Mouse (Mus musculus): ENCODE measurements around the gene Fgf11. TPM values are rescaled to one million over a fixed set of nuclear protein-coding genes. Genes with fewer than 3 reads are reported as not detected.

Fgf11 gene
- 6.4 and 9.1 TPM in 2 replicates for polyA plus RNA-seq (2014; fragmentation: Nextera tagmentation; extraction: Ambion mirVana)

DNA sequence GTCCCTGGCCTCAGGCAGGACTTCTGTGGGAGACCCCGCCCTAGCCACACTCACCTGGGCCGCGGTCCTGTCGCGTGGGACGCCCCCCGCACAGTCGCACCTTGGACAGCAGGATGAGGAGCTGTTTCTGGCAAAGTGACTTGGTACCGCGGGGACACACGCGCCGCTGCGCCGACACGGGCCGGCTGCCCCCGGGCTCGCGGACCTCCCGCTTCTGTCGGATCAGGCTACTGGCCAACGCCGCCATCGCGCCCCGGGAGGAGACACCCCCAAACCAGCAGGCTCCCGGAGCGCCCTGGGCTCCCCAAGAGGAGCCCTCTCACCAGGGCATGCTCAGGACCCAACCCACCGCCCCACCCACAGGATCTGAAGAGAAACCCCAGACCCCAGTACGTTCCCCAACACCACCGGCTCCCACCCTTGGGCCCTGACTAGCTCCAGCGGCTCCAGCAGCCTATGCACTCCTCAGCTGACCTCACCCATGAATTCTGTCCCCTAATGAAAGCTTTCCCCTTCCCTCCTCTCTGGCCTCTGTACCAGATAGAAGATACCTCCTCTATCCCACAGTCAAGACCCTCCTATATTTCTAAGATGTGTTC lies at the start of gene Fgf11:
TSS of gene Fgf11 (minus strand) at position 479 of the 599 bp plus-strand sequence.
- ATAC-seq (ENCODE audit: low read depth) = no peak
- peak within 1 kb of the TSS; percentile 55 for H3K4me3 ChIP-seq (ENCODE audit: low read depth, low read length)

DNA sequence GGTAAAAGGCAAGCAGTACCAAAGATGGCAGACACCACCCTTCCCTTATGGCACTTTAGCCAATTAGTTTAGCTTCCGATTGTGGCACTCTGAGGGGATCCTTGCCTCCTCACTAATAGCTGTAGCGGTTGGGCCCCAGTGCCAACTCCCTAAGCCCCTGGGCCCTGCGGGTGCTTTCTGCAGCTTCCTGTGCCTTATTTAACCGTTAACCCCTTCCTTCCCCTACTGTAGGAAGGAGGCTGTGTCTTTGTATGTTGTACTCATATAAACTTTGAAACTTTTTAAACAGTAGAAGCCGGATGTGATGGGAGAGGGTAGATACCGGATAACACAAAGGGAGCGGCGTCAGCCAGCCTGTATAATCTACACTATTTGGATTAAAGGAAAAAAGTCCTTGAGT lies 49.1 kb upstream of the Fgf11 start:
- Histone ChIP-seq H3K4me3 (ENCODE audit: low read depth, low read length) (no peak overlapping the region), H3K9me3 (ENCODE audit: control insufficient read depth, low read length) (no peaks in the 10 kb centered on the region), H3K4me2 (ENCODE audit: low read depth, low read length) (no peak overlapping the region), H3K27me3 (ENCODE audit: control insufficient read depth, insufficient read depth, low read length) (no peaks in the 10 kb centered on the region), H3K27ac (ENCODE audit: low read depth, low read length) (no peak overlapping the region), H3K4me1 (ENCODE audit: control insufficient read depth, insufficient read depth, low read length) (peaks cover 15% of the 10 kb centered on the region), H3K36me3 (ENCODE audit: control insufficient read depth, insufficient read depth, low read length) (peaks cover 9% of the 10 kb centered on the region; the same call in 1 of the 2 replicates), H3K9ac (replicated peaks; ENCODE audit: low read depth, low read length) (no peak overlapping the region)
- WGBS = 76% methylated on average over 8 of the region's 8 CpGs
- ATAC-seq (ENCODE audit: low read depth) = no peak

More for the DNA sequence above, at the start of gene Fgf11:
- H3K27me3 ChIP-seq (ENCODE audit: control insufficient read depth, insufficient read depth, low read length) = peaks cover 11% of the 10 kb centered on the region
- H3K4me2 ChIP-seq (ENCODE audit: low read depth, low read length) = peak within 1 kb of the TSS; percentile 96
- H3K27ac ChIP-seq (ENCODE audit: low read depth, low read length) = peak within 1 kb of the TSS; percentile 95
- H3K9me3 ChIP-seq (ENCODE audit: control insufficient read depth, low read length) = no peaks in the 10 kb centered on the region
- H3K4me1 ChIP-seq (ENCODE audit: control insufficient read depth, insufficient read depth, low read length) = peaks cover 40% of the 10 kb centered on the region
- H3K9ac ChIP-seq (replicated peaks; ENCODE audit: low read depth, low read length) = peak within 1 kb of the TSS; percentile 71
- WGBS = under 1% methylated on average over 33 of the region's 33 CpGs
- 0 out of 2 replicates have a peak, but pooled peaks cover 4% of the 10 kb centered on the region for H3K36me3 ChIP-seq (ENCODE audit: control insufficient read depth, insufficient read depth, low read length)

DNA sequence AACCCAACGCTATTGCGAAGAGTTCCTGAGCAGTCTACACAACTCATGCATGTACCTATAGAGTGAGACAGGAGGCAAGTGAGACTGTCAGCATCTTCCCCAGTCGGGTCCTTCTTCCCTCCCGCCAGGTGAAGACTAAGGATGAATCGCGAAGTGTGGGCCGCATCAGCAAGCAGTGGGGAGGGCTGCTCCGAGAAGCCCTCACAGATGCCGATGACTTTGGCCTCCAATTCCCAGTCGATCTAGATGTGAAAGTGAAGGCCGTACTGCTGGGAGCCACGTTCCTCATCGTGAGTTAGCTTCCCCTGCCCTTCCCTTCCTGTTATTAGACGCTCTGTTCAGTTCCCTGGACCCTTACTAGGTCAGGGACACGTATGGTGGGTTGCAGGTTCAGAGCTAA lies 48.2 kb upstream of the Fgf11 start:
- Histone ChIP-seq H3K4me3 (ENCODE audit: low read depth, low read length) (no peak overlapping the region), H3K9ac (replicated peaks; ENCODE audit: low read depth, low read length) (no peak overlapping the region), H3K27me3 (ENCODE audit: control insufficient read depth, insufficient read depth, low read length) (no peaks in the 10 kb centered on the region), H3K4me1 (ENCODE audit: control insufficient read depth, insufficient read depth, low read length) (peaks cover 21% of the 10 kb centered on the region), H3K4me2 (ENCODE audit: low read depth, low read length) (no peak overlapping the region), H3K36me3 (ENCODE audit: control insufficient read depth, insufficient read depth, low read length) (peaks cover 9% of the 10 kb centered on the region; the same call in 1 of the 2 replicates), H3K27ac (ENCODE audit: low read depth, low read length) (no peak overlapping the region), H3K9me3 (ENCODE audit: control insufficient read depth, low read length) (no peaks in the 10 kb centered on the region)
- ATAC-seq (ENCODE audit: low read depth) = no peak
- 96% methylated on average over 15 of the region's 15 CpGs for WGBS

DNA sequence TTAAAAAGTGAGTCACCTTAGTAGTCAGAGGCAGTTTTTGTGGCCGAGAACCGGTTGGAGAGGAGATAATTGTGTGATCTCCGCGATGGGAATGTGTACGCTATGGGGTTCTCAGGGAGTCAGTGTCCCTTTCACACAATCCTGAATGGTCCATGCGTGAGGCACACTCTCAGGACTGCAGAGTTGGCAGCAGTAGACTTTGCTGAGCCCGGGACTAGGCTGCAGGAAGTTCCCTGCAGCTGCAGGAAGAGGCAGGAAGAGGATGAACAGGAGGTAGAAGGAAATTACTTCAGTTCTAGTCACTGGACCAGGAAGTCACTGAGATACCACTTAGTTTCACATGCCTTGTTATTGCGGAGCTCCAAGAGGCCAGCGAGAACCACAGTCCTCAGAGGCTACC lies 47.5 kb upstream of the Fgf11 start:
- H3K4me1 ChIP-seq (ENCODE audit: control insufficient read depth, insufficient read depth, low read length) = peaks cover 21% of the 10 kb centered on the region

DNA sequence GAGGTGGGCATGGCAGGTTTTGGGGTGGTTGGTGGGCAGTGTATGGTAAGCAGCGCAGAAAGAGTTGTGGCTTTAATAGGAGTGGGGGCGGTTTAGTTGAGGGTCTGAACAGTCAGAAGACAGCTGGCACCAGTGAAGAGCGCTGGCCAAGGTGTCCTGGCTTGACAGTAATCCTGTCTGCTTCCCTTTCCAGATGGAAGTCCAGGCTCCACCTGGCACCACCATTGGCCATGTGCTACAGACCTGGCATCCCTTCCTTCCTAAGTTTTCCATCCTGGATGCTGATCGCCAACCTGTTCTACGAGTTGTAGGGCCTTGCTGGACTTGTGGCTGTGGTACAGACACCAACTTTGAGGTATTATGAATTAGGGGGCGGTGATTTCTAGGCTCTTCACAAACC lies 46.4 kb upstream of the Fgf11 start:
- Histone ChIP-seq H3K27ac (ENCODE audit: low read depth, low read length) (no peak overlapping the region), H3K9me3 (ENCODE audit: control insufficient read depth, low read length) (no peaks in the 10 kb centered on the region), H3K9ac (replicated peaks; ENCODE audit: low read depth, low read length) (no peak overlapping the region), H3K4me3 (ENCODE audit: low read depth, low read length) (peak overlapping the region; percentile 78; the same call in 1 of the 2 replicates), H3K4me2 (ENCODE audit: low read depth, low read length) (peak overlapping the region; percentile 95), H3K36me3 (ENCODE audit: control insufficient read depth, insufficient read depth, low read length) (peaks cover 9% of the 10 kb centered on the region; the same call in 1 of the 2 replicates), H3K27me3 (ENCODE audit: control insufficient read depth, insufficient read depth, low read length) (no peaks in the 10 kb centered on the region), H3K4me1 (ENCODE audit: control insufficient read depth, insufficient read depth, low read length) (peaks cover 21% of the 10 kb centered on the region)
- no peak for ATAC-seq (ENCODE audit: low read depth)
- WGBS = 95% methylated on average over 6 of the region's 6 CpGs

More for the DNA sequence above, 47.5 kb upstream of the Fgf11 start:
- 93% methylated on average over 9 of the region's 9 CpGs for WGBS
- Histone ChIP-seq H3K4me3 (ENCODE audit: low read depth, low read length) (no peak overlapping the region), H3K9ac (replicated peaks; ENCODE audit: low read depth, low read length) (no peak overlapping the region), H3K27me3 (ENCODE audit: control insufficient read depth, insufficient read depth, low read length) (no peaks in the 10 kb centered on the region), H3K27ac (ENCODE audit: low read depth, low read length) (no peak overlapping the region), H3K36me3 (ENCODE audit: control insufficient read depth, insufficient read depth, low read length) (peaks cover 9% of the 10 kb centered on the region; the same call in 1 of the 2 replicates), H3K4me2 (ENCODE audit: low read depth, low read length) (no peak overlapping the region), H3K9me3 (ENCODE audit: control insufficient read depth, low read length) (no peaks in the 10 kb centered on the region)
- no peak for ATAC-seq (ENCODE audit: low read depth)

DNA sequence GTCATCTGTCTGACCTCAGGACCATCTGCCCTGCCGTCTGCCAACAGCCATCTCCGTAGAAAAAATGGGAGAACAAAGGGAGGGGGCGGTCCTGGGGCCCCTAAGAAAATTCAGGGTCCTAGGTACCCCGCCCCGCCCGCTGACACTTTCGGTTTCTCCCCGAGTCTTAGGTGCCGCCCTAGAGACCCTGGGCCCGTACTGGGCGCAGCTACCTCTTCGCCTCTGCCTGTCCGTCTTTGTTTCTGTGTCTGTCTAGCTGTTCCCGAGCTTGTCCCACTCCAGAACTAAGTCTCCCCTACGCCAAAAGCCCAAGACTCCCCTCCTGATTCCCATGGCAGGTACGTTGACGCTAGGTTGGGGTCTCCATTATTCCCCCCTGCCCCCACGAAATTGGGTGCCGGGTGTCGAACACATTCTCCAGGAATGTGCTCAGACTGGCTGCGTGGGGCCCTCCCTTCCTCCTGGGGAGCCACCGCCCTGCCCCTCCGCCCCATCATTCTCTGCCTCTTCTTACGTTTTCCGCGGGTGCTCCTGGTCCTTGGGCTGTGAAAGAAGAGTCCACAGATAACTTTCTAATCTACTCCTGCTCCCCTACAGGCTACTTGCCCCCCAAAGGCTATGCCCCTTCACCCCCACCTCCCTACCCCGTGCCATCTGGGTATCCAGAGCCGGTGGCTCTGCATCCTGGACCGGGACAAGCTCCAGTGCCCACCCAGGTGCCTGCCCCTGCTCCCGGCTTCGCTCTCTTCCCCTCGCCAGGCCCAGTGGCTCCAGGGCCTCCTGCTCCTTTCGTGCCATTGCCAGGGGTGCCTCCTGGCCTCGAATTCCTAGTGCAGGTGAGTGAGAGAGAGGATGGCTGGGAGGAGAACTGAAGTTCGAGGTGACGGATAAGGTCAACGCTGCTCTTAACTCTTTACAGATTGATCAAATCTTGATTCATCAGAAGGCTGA lies 45.4 kb upstream of the Fgf11 start:
- peak overlapping the region; percentile 95 for H3K4me2 ChIP-seq (ENCODE audit: low read depth, low read length)
- ATAC-seq (ENCODE audit: low read depth) = peak; percentile 30
- 10% methylated on average over 37 of the region's 37 CpGs for WGBS

DNA sequence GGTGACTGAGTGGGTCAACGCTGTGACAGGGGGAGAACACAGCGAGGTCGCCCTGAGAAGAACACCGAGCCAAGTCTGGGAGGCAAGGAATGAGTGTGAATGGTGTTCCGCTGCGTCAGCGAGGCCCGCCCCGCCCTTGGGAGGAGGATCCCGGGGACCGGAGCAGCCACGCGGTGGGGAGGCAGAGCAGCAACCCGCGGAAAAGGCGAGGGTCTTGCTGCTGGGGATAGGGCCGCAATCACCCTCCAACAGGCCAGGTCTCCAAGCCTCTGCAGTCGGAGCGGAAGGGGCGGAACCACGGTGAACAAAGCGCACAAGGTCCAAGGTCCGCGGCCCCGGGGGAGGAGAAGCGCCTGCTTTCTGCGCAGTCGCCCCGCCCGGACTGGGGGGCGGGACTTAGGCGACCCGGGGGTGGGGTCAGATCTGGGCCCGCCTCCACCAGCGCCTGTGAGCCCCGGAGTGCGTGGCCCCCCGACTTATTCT lies 44.6 kb upstream of the Fgf11 start, which contains the start of gene Plscr3:
TSS of gene Plscr3 (plus strand) at position 179 of the 483 bp plus-strand sequence.
- Histone ChIP-seq H3K4me1 (ENCODE audit: control insufficient read depth, insufficient read depth, low read length) (peaks cover 21% of the 10 kb centered on the region), H3K4me2 (ENCODE audit: low read depth, low read length) (peak within 1 kb of the TSS; percentile 95), H3K27me3 (ENCODE audit: control insufficient read depth, insufficient read depth, low read length) (no peaks in the 10 kb centered on the region), H3K27ac (ENCODE audit: low read depth, low read length) (peak within 1 kb of the TSS; percentile 96), H3K9me3 (ENCODE audit: control insufficient read depth, low read length) (no peaks in the 10 kb centered on the region), H3K9ac (replicated peaks; ENCODE audit: low read depth, low read length) (peak within 1 kb of the TSS; percentile 93), H3K4me3 (ENCODE audit: low read depth, low read length) (peak within 1 kb of the TSS; percentile 78), H3K36me3 (ENCODE audit: control insufficient read depth, insufficient read depth, low read length) (peaks cover 5% of the 10 kb centered on the region; the same call in 1 of the 2 replicates)
- ATAC-seq (ENCODE audit: low read depth) = peak; percentile 92
- WGBS = under 1% methylated on average over 38 of the region's 38 CpGs

More for the DNA sequence above, 45.4 kb upstream of the Fgf11 start:
- Histone ChIP-seq H3K4me1 (ENCODE audit: control insufficient read depth, insufficient read depth, low read length) (peaks cover 21% of the 10 kb centered on the region), H3K9ac (replicated peaks; ENCODE audit: low read depth, low read length) (peak overlapping the region; percentile 93), H3K27ac (ENCODE audit: low read depth, low read length) (peak overlapping the region; percentile 96), H3K36me3 (ENCODE audit: control insufficient read depth, insufficient read depth, low read length) (peaks cover 9% of the 10 kb centered on the region; the same call in 1 of the 2 replicates), H3K27me3 (ENCODE audit: control insufficient read depth, insufficient read depth, low read length) (no peaks in the 10 kb centered on the region), H3K4me3 (ENCODE audit: low read depth, low read length) (peak overlapping the region; percentile 78), H3K9me3 (ENCODE audit: control insufficient read depth, low read length) (no peaks in the 10 kb centered on the region)

DNA sequence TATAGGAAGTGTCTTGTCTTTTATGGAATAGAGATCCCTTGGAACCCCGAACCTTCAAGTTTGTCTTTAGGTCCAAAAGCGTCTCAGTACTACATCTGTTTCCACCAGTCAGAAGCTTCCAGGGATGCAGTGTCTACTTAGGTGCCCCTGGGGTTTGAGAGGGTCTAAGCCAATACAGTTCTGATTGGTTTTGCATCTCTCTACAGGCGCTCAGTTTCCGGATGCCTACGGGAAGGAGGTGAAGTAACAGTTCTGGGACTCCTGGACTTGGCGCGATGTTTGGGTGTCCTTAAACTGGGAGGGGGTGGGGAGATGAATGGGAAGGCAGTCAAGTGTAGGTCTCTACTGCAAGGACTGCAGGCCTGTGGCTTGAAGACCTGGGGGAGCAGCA lies 37.1 kb upstream of the Fgf11 start:
- Histone ChIP-seq H3K9me3 (ENCODE audit: control insufficient read depth, low read length) (no peaks in the 10 kb centered on the region), H3K4me2 (ENCODE audit: low read depth, low read length) (peak overlapping the region; percentile 98), H3K4me3 (ENCODE audit: low read depth, low read length) (peak overlapping the region; percentile 92), H3K9ac (replicated peaks; ENCODE audit: low read depth, low read length) (peak overlapping the region; percentile 56), H3K4me1 (ENCODE audit: control insufficient read depth, insufficient read depth, low read length) (peaks cover 24% of the 10 kb centered on the region), H3K27ac (ENCODE audit: low read depth, low read length) (peak overlapping the region; percentile 85), H3K36me3 (ENCODE audit: control insufficient read depth, insufficient read depth, low read length) (peaks cover 2% of the 10 kb centered on the region), H3K27me3 (ENCODE audit: control insufficient read depth, insufficient read depth, low read length) (no peaks in the 10 kb centered on the region)
- 3% methylated on average over 7 of the region's 7 CpGs for WGBS
- ATAC-seq (ENCODE audit: low read depth) = no peak

Measured in neural tube, embryonic 14.5 days (tissue).